Mouse (Mus musculus): ENCODE measurements around the gene Rybp.

Rybp gene

DNA sequence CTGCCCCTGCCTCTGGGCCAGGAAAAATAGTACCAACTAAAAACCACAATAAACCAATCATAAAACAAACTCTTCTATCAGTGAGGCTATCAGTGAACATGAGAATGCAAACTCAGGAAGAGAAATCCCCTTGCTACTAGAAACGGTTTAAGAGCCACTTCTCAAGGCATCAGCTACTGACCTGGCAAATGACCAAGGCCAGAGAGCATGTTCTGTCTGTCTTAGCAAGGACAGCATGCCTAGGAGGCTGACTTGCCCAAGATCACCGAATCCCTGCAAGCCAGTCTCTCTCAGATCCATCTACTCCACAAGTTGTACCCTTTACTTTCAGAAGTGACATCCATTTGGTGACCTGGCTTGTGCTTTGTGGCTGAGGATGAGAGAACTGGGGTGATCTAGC lies 61.1 kb downstream of the Rybp start:
- in situ Hi-C loops (cut with MboI; ENCODE audit: low pct_unique_long_range_greater_than_20kb in 1 of 2, low sequenced_read_pairs in 2 of 2, unreplicated experiment in 1 of 2): no loop called here

GRCm38 (mm10) chr6:100223932-100224331 lies 63.4 kb downstream of the Rybp start:
- in situ Hi-C loops (cut with MboI; ENCODE audit: low pct_unique_long_range_greater_than_20kb in 1 of 2, low sequenced_read_pairs in 2 of 2, unreplicated experiment in 1 of 2): no loop called here

- in situ Hi-C loops (cut with MboI; ENCODE audit: low pct_unique_long_range_greater_than_20kb in 1 of 2, low sequenced_read_pairs in 2 of 2, unreplicated experiment in 1 of 2): no loop called here
Measured at GRCm38 (mm10) chr6:100223435-100223834, 63.9 kb downstream of the Rybp start.

GRCm38 (mm10) chr6:100222927-100223326 lies 64.4 kb downstream of the Rybp start:
- in situ Hi-C loops (cut with MboI; ENCODE audit: low pct_unique_long_range_greater_than_20kb in 1 of 2, low sequenced_read_pairs in 2 of 2, unreplicated experiment in 1 of 2): no loop called here

DNA sequence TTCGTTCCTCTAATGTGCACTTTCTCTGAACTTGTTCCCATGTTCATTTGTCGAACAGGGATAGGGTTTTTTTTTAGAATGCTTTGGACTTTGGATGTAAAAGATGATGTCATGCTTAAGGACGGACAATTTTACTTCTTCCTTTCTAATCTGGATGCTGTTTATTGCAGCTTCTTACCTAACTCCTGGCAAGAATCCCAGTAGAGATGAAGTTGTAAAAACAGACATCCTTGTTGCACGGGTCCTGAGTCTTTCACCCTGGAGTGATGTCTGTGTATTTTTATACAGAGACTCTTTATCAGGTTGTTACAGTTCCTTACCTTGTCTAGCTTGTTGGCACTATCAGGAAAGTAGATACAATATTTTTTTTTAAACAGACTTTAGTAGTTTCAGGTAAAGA lies 65.5 kb downstream of the Rybp start:
- in situ Hi-C loops (cut with MboI; ENCODE audit: low pct_unique_long_range_greater_than_20kb in 1 of 2, low sequenced_read_pairs in 2 of 2, unreplicated experiment in 1 of 2): no loop called here

- in situ Hi-C loops (cut with MboI; ENCODE audit: low pct_unique_long_range_greater_than_20kb in 1 of 2, low sequenced_read_pairs in 2 of 2, unreplicated experiment in 1 of 2): no loop called here
Measured at GRCm38 (mm10) chr6:100220917-100221560, 66.2 kb downstream of the Rybp start.

GRCm38 (mm10) chr6:100219971-100220370 lies 67.3 kb downstream of the Rybp start:
- in situ Hi-C loops (cut with MboI; ENCODE audit: low pct_unique_long_range_greater_than_20kb in 1 of 2, low sequenced_read_pairs in 2 of 2, unreplicated experiment in 1 of 2): no loop called here

- in situ Hi-C loops (cut with MboI; ENCODE audit: low pct_unique_long_range_greater_than_20kb in 1 of 2, low sequenced_read_pairs in 2 of 2, unreplicated experiment in 1 of 2): no loop called here
Measured at GRCm38 (mm10) chr6:100218541-100219341, 68.5 kb downstream of the Rybp start.

- in situ Hi-C loops (cut with MboI; ENCODE audit: low pct_unique_long_range_greater_than_20kb in 1 of 2, low sequenced_read_pairs in 2 of 2, unreplicated experiment in 1 of 2): no loop called here
Measured at GRCm38 (mm10) chr6:100217507-100217906, 69.8 kb downstream of the Rybp start.

DNA sequence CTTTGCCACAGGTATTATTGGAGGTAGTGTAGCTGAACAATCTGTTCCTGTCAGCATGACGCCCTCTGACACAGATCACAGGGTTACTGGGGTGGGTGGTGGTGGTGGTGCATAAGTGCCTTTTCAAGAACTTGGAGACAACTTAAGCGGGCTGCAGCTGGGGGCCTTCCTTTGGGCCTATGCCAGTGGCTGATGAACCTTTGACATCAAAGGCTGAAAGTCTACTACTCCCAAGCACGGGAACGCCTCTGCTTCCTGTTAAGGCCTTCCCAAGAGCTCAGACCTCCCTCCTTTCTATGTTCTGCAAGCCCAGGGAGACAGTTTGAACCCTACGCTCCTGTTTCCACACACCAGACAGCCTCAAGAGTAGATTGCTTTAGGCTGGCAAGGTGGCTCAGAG lies 70.3 kb downstream of the Rybp start:
- in situ Hi-C loops (cut with MboI; ENCODE audit: low pct_unique_long_range_greater_than_20kb in 1 of 2, low sequenced_read_pairs in 2 of 2, unreplicated experiment in 1 of 2): no loop called here

- in situ Hi-C loops (cut with MboI; ENCODE audit: low pct_unique_long_range_greater_than_20kb in 1 of 2, low sequenced_read_pairs in 2 of 2, unreplicated experiment in 1 of 2): no loop called here
Measured at GRCm38 (mm10) chr6:100215809-100216208, 71.5 kb downstream of the Rybp start.

- in situ Hi-C loops (cut with MboI; ENCODE audit: low pct_unique_long_range_greater_than_20kb in 1 of 2, low sequenced_read_pairs in 2 of 2, unreplicated experiment in 1 of 2): no loop called here
Measured at GRCm38 (mm10) chr6:100214132-100214913, 73.0 kb downstream of the Rybp start.

DNA sequence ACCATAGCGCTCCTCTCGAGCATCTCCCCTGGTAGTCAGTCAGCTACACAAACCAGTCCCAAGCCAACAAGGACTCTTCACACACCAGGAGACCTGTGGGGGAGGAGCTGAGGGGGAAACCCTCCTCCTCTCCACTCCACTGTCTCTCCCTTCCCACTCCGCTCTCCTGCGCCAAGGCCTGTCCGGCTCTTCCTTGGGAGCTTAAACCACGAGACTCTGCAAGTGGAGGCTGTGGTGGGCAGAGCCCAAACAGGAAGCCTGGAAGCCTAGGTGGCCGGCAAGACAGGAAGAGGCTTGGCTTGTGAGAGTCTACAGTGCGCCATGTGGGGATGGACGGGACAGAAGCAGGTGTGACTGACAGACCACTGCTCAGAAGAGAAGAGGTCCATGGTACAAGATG lies 73.7 kb downstream of the Rybp start:
- in situ Hi-C loops (cut with MboI; ENCODE audit: low pct_unique_long_range_greater_than_20kb in 1 of 2, low sequenced_read_pairs in 2 of 2, unreplicated experiment in 1 of 2): no loop called here

- in situ Hi-C loops (cut with MboI; ENCODE audit: low pct_unique_long_range_greater_than_20kb in 1 of 2, low sequenced_read_pairs in 2 of 2, unreplicated experiment in 1 of 2): no loop called here
Measured at GRCm38 (mm10) chr6:100212820-100213219, 74.5 kb downstream of the Rybp start.

- in situ Hi-C loops (cut with MboI; ENCODE audit: low pct_unique_long_range_greater_than_20kb in 1 of 2, low sequenced_read_pairs in 2 of 2, unreplicated experiment in 1 of 2): no loop called here
Measured at GRCm38 (mm10) chr6:100211646-100212045, 75.6 kb downstream of the Rybp start.

DNA sequence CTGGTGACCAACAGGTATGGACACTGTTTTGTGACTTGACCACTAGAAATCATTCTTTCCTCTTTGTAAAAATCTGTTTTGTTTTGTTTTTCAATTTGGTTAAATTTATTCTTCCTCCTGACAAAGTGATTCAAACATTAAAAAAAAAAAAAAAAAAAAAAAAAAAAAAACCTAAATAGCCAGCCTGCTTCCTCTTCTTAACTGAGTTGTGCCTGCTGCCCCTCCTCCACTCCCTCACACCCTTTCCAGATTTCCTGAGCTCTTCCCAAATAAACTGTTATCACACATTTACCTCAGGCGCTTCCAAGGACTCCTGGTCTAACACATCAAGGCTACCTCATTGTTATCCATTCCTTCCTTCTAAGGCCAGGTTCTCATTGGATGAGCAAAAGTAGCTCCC lies 76.8 kb downstream of the Rybp start:
- in situ Hi-C loops (cut with MboI; ENCODE audit: low pct_unique_long_range_greater_than_20kb in 1 of 2, low sequenced_read_pairs in 2 of 2, unreplicated experiment in 1 of 2): no loop called here

- in situ Hi-C loops (cut with MboI; ENCODE audit: low pct_unique_long_range_greater_than_20kb in 1 of 2, low sequenced_read_pairs in 2 of 2, unreplicated experiment in 1 of 2): no loop called here
Measured at GRCm38 (mm10) chr6:100206741-100207275, 80.5 kb downstream of the Rybp start.

DNA sequence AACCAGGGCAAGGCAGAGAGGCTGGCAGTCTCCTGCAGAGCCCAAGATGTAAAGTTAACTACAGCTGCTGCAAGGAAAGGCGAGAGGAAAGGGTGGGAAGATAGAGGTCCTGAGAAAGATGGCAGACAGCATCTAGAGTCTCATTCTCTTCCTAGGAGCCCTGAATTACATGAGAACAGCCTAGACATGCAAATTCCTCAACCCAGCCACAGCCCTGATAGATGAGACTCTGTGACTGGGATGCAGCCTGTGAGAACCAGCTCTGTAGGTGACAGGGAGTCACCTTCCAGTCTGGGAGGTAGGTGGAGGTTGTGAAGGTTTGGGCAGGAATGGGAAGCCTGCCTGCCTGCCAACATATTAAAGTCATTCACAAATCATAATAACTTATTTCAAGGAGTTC lies 81.0 kb downstream of the Rybp start:
- in situ Hi-C loops (cut with MboI; ENCODE audit: low pct_unique_long_range_greater_than_20kb in 1 of 2, low sequenced_read_pairs in 2 of 2, unreplicated experiment in 1 of 2): no loop called here

DNA sequence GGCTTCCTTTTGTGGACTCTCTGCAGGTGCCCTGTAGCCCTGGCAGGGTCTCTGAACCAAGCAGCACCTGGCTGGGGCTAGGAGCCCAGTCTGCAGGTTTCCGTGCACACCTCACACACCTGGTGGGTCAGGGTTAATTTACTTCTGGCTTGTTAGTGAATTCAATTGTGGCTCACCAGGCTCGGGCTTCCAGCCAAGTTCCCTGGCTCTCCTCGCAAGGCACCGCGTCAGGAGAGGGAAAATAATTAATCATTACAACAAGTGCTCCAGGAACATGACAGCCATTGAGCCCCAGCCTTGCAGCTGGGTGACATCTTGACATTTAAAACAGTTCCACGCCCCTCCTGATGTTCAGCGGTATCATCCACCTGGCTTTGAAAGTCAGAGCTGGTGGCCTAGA lies 82.8 kb downstream of the Rybp start:
- in situ Hi-C loops (cut with MboI; ENCODE audit: low pct_unique_long_range_greater_than_20kb in 1 of 2, low sequenced_read_pairs in 2 of 2, unreplicated experiment in 1 of 2): no loop called here
